Mouse (Mus musculus): ENCODE data around the gene Myo5a.

The Myo5a gene

DNA sequence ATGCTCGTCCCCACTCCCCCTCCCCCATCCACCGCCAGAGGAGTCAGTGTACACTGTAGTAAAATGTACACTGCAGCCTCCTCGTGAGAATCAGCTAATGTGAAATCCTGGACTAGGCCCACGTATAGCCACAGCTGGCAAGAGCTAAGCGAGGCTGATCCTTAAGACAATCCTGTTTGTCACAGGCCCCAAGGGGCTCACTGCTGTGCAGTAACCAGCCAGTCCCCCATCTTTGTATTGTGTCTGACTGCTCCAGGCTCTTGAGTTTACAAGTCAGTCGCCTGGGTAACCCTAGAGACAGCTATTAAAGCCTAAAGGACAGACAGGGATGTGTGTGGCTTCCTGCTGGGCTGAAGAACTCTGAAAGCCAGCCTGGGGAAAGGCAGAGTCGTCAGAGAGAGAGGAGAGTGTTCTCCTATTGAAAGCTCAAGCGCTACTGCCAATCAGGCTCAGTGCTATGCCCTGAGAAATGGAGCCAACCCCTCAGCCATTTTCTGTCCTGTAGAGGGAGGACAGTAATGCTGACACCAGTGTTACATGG lies 190.6 kb downstream of the Myo5a start:
- no peaks in the 10 kb centered on the region; the same call in 1 of the 2 replicates for H3K27me3 ChIP-seq (ENCODE audit: control insufficient read depth, insufficient read depth, low read length, poor library complexity, severe bottlenecking)
- no peak for DNase-seq (ENCODE audit: low read depth, low spot score)
- H3K36me3 ChIP-seq (ENCODE audit: control insufficient read depth, insufficient read depth, low read length, poor library complexity, severe bottlenecking) = no peaks in the 10 kb centered on the region

GRCm38 (mm10) chr9:75262235-75262826 lies 191.5 kb downstream of the Myo5a start:
- H3K27me3 ChIP-seq (ENCODE audit: control insufficient read depth, insufficient read depth, low read length, poor library complexity, severe bottlenecking) = no peaks in the 10 kb centered on the region; the same call in 1 of the 2 replicates
- no peaks in the 10 kb centered on the region for H3K36me3 ChIP-seq (ENCODE audit: control insufficient read depth, insufficient read depth, low read length, poor library complexity, severe bottlenecking)
- peak; percentile 72 for DNase-seq (ENCODE audit: low read depth, low spot score)

- no peaks in the 10 kb centered on the region for H3K36me3 ChIP-seq (ENCODE audit: control insufficient read depth, insufficient read depth, low read length, poor library complexity, severe bottlenecking)
- H3K27me3 ChIP-seq (ENCODE audit: control insufficient read depth, insufficient read depth, low read length, poor library complexity, severe bottlenecking) = no peaks in the 10 kb centered on the region
- DNase-seq (ENCODE audit: low read depth, low spot score) = no peak
Measured at GRCm38 (mm10) chr9:75264008-75264718, 193.3 kb downstream of the Myo5a start.

- H3K27me3 ChIP-seq (ENCODE audit: control insufficient read depth, insufficient read depth, low read length, poor library complexity, severe bottlenecking) = no peaks in the 10 kb centered on the region
- H3K36me3 ChIP-seq (ENCODE audit: control insufficient read depth, insufficient read depth, low read length, poor library complexity, severe bottlenecking) = no peaks in the 10 kb centered on the region
- no peak for DNase-seq (ENCODE audit: low read depth, low spot score)
Measured at GRCm38 (mm10) chr9:75267147-75267546, 196.3 kb downstream of the Myo5a start.

GRCm38 (mm10) chr9:75270382-75270781 lies 199.6 kb downstream of the Myo5a start:
- no peak for DNase-seq (ENCODE audit: low read depth, low spot score)
- no peaks in the 10 kb centered on the region for H3K36me3 ChIP-seq (ENCODE audit: control insufficient read depth, insufficient read depth, low read length, poor library complexity, severe bottlenecking)
- H3K27me3 ChIP-seq (ENCODE audit: control insufficient read depth, insufficient read depth, low read length, poor library complexity, severe bottlenecking) = no peaks in the 10 kb centered on the region

DNA sequence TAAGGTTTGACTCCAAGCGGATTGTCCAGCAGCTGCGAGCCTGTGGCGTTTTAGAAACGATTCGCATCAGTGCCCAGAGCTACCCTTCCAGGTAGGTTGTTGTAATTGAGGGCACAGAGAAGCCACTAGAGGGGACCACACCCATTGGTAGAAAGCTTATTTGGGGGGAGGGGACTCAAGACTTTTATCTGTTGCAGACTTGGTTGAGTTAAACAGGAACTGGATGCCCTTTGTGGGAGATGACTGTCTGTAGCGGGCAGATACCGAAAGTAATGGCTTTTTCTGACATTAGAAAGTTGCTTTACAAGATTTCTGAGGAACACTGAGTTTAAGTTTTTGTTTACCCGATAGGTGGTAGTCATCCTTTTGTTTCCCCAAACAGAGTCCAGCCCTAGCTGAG lies 200.7 kb downstream of the Myo5a start:
- DNase-seq (ENCODE audit: low read depth, low spot score) = no peak
- Histone ChIP-seq H3K27me3 (ENCODE audit: control insufficient read depth, insufficient read depth, low read length, poor library complexity, severe bottlenecking) (no peaks in the 10 kb centered on the region), H3K36me3 (ENCODE audit: control insufficient read depth, insufficient read depth, low read length, poor library complexity, severe bottlenecking) (no peaks in the 10 kb centered on the region)

Data from splenic B cell, adult 2 months (primary cell).